Mouse (Mus musculus) heart, postnatal 0 days (tissue): ENCODE data around the gene Atp6v0e.

Experiments used
- CTCF ChIP-seq: IDR thresholded peaks from 2 replicates; pipeline ENCODE4 v1.5.1; 2016; ENCODE audit warnings: antibody characterized with exemption, control low read depth, low read depth
- EP300 ChIP-seq: IDR thresholded peaks from 2 replicates; pipeline ENCODE4 v1.6.1; 2016; ENCODE audit warnings: antibody characterized with exemption, low read depth

DNA sequence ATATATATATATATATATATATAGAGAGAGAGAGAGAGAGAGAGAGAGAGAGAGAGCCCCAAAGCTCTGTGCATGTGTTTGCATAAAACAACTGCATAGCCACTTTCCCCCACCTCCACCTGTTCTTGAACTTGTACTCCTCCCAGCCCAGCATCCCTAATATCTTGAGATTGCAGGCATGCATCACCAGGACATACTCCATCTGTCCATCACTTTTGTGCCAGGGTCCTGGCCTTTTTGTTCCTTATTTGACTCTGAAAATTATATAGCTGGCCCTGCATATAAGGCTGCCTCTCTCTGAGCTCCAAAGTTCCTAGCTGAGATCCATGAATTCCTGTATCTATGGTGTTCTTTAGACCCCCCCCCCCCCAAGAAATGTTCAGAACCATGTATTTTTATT lies 45.5 kb downstream of the Atp6v0e start:
- no peak for TF ChIP-seq CTCF
- no peak for TF ChIP-seq EP300
